Mouse (Mus musculus): ENCODE measurements around the gene A630023A22Rik. TPM values are rescaled to one million over a fixed set of nuclear protein-coding genes. Genes with fewer than 3 reads are reported as not detected.

The A630023A22Rik gene
- not detected in 2 replicates for polyA plus RNA-seq (2015; fragmentation: Nextera tagmentation; extraction: Ambion mirVana)

GRCm38 (mm10) chr14:34102601-34103000 is at the start of gene A630023A22Rik:
TSS of gene A630023A22Rik (minus strand) at chr14:34102754.
- WGBS, result 86% methylated on average over 5 of the region's 5 CpGs
- H3K27ac ChIP-seq, result no peak within 1 kb of the TSS

GRCm38 (mm10) chr14:34152342-34152741 is 49.8 kb upstream of the A630023A22Rik start, which contains the start of gene Npy4r:
TSS of gene Npy4r (minus strand) at chr14:34152489.
- Histone ChIP-seq H3K27me3 (peaks cover 26% of the 10 kb centered on the region), H3K4me3 (no peak within 1 kb of the TSS), H3K4me1 (0 out of 2 replicates have a peak, but pooled peaks cover 4% of the 10 kb centered on the region), H3K9me3 (replicated peaks) (no peaks in the 10 kb centered on the region), H3K36me3 (ENCODE audit: poor library complexity, severe bottlenecking) (no peaks in the 10 kb centered on the region), H3K4me2 (no peak within 1 kb of the TSS), H3K27ac (no peak within 1 kb of the TSS), H3K9ac (no peak within 1 kb of the TSS)
- ATAC-seq, result peak; percentile 59; the same call in 1 of the 2 replicates
- 25% methylated on average over 16 of the region's 16 CpGs for WGBS

More at GRCm38 (mm10) chr14:34102601-34103000, at the start of gene A630023A22Rik:
- no peak for ATAC-seq
- H3K4me3 ChIP-seq, result no peak within 1 kb of the TSS
- no peaks in the 10 kb centered on the region for H3K27me3 ChIP-seq
- H3K9ac ChIP-seq, result no peak within 1 kb of the TSS
- no peaks in the 10 kb centered on the region for H3K4me1 ChIP-seq
- H3K9me3 ChIP-seq (replicated peaks), result no peaks in the 10 kb centered on the region
- H3K4me2 ChIP-seq, result no peak within 1 kb of the TSS
- no peaks in the 10 kb centered on the region for H3K36me3 ChIP-seq (ENCODE audit: poor library complexity, severe bottlenecking)

GRCm38 (mm10) chr14:34142915-34143314 is 40.4 kb upstream of the A630023A22Rik start:
- H3K4me2 ChIP-seq, result no peak overlapping the region
- H3K4me3 ChIP-seq, result no peak overlapping the region
- H3K9ac ChIP-seq, result no peak overlapping the region
- H3K9me3 ChIP-seq (replicated peaks), result no peaks in the 10 kb centered on the region
- H3K4me1 ChIP-seq, result peaks cover 5% of the 10 kb centered on the region; the same call in 1 of the 2 replicates
- no peak overlapping the region for H3K27ac ChIP-seq
- no peaks in the 10 kb centered on the region for H3K36me3 ChIP-seq (ENCODE audit: poor library complexity, severe bottlenecking)
- peaks cover 56% of the 10 kb centered on the region for H3K27me3 ChIP-seq
- ATAC-seq, result no peak
- WGBS, result 91% methylated on average over 10 of the region's 10 CpGs

- 69% methylated on average over 1 of the region's 1 CpGs for WGBS
- no peak overlapping the region for H3K27ac ChIP-seq
- H3K4me2 ChIP-seq, result no peak overlapping the region
- H3K9ac ChIP-seq, result no peak overlapping the region
- H3K27me3 ChIP-seq, result peaks cover 62% of the 10 kb centered on the region
- peaks cover 5% of the 10 kb centered on the region; the same call in 1 of the 2 replicates for H3K4me1 ChIP-seq
- no peaks in the 10 kb centered on the region for H3K36me3 ChIP-seq (ENCODE audit: poor library complexity, severe bottlenecking)
- H3K4me3 ChIP-seq, result no peak overlapping the region
- no peak for ATAC-seq
- no peaks in the 10 kb centered on the region for H3K9me3 ChIP-seq (replicated peaks)
Observed at GRCm38 (mm10) chr14:34142316-34142715, 39.8 kb upstream of the A630023A22Rik start.

GRCm38 (mm10) chr14:34139671-34140664 is 37.4 kb upstream of the A630023A22Rik start:
- peak; percentile 86 for ATAC-seq
- peaks cover 69% of the 10 kb centered on the region for H3K27me3 ChIP-seq

GRCm38 (mm10) chr14:34135391-34135790 is 32.8 kb upstream of the A630023A22Rik start:
- no peaks in the 10 kb centered on the region for H3K9me3 ChIP-seq (replicated peaks)
- H3K4me1 ChIP-seq, result peaks cover 5% of the 10 kb centered on the region; the same call in 1 of the 2 replicates
- H3K36me3 ChIP-seq (ENCODE audit: poor library complexity, severe bottlenecking), result no peaks in the 10 kb centered on the region
- no peak for ATAC-seq
- H3K9ac ChIP-seq, result no peak overlapping the region
- H3K4me2 ChIP-seq, result no peak overlapping the region
- H3K27me3 ChIP-seq, result peaks cover 61% of the 10 kb centered on the region
- H3K27ac ChIP-seq, result no peak overlapping the region
- H3K4me3 ChIP-seq, result no peak overlapping the region

More at GRCm38 (mm10) chr14:34139671-34140664, 37.4 kb upstream of the A630023A22Rik start:
- Histone ChIP-seq H3K9me3 (replicated peaks) (no peaks in the 10 kb centered on the region), H3K36me3 (ENCODE audit: poor library complexity, severe bottlenecking) (no peaks in the 10 kb centered on the region), H3K27ac (no peak overlapping the region), H3K4me2 (no peak overlapping the region), H3K9ac (no peak overlapping the region), H3K4me1 (peaks cover 5% of the 10 kb centered on the region; the same call in 1 of the 2 replicates), H3K4me3 (no peak overlapping the region)
- WGBS, result 42% methylated on average over 15 of the region's 15 CpGs

GRCm38 (mm10) chr14:34131216-34131615 is 28.7 kb upstream of the A630023A22Rik start:
- no peak overlapping the region for H3K4me2 ChIP-seq
- no peaks in the 10 kb centered on the region for H3K36me3 ChIP-seq (ENCODE audit: poor library complexity, severe bottlenecking)
- H3K27me3 ChIP-seq, result peaks cover 43% of the 10 kb centered on the region
- no peaks in the 10 kb centered on the region for H3K4me1 ChIP-seq
- H3K4me3 ChIP-seq, result no peak overlapping the region
- no peaks in the 10 kb centered on the region for H3K9me3 ChIP-seq (replicated peaks)
- 77% methylated on average over 6 of the region's 6 CpGs for WGBS
- no peak overlapping the region for H3K27ac ChIP-seq
- ATAC-seq, result no peak
- H3K9ac ChIP-seq, result no peak overlapping the region

GRCm38 (mm10) chr14:34121691-34122090 is 19.1 kb upstream of the A630023A22Rik start:
- Histone ChIP-seq H3K4me2 (no peak overlapping the region), H3K27ac (no peak overlapping the region), H3K36me3 (ENCODE audit: poor library complexity, severe bottlenecking) (no peaks in the 10 kb centered on the region), H3K9me3 (replicated peaks) (no peaks in the 10 kb centered on the region), H3K4me1 (no peaks in the 10 kb centered on the region), H3K4me3 (no peak overlapping the region), H3K9ac (no peak overlapping the region), H3K27me3 (no peaks in the 10 kb centered on the region)
- WGBS, result 95% methylated on average over 4 of the region's 4 CpGs
- no peak for ATAC-seq

GRCm38 (mm10) chr14:34120923-34121351 is 18.4 kb upstream of the A630023A22Rik start:
- Histone ChIP-seq H3K4me3 (no peak overlapping the region), H3K27ac (no peak overlapping the region), H3K9ac (no peak overlapping the region), H3K27me3 (no peaks in the 10 kb centered on the region), H3K36me3 (ENCODE audit: poor library complexity, severe bottlenecking) (no peaks in the 10 kb centered on the region), H3K4me2 (no peak overlapping the region), H3K9me3 (replicated peaks) (no peaks in the 10 kb centered on the region), H3K4me1 (no peaks in the 10 kb centered on the region)
- WGBS, result 93% methylated on average over 3 of the region's 3 CpGs
- no peak for ATAC-seq

GRCm38 (mm10) chr14:34120016-34120910 is 17.7 kb upstream of the A630023A22Rik start:
- Histone ChIP-seq H3K9me3 (replicated peaks) (no peaks in the 10 kb centered on the region), H3K27me3 (no peaks in the 10 kb centered on the region), H3K36me3 (ENCODE audit: poor library complexity, severe bottlenecking) (no peaks in the 10 kb centered on the region), H3K4me1 (no peaks in the 10 kb centered on the region), H3K9ac (no peak overlapping the region), H3K4me3 (no peak overlapping the region), H3K4me2 (no peak overlapping the region), H3K27ac (no peak overlapping the region)
- no peak for ATAC-seq
- WGBS, result 81% methylated on average over 12 of the region's 12 CpGs

- Histone ChIP-seq H3K27me3 (no peaks in the 10 kb centered on the region), H3K36me3 (ENCODE audit: poor library complexity, severe bottlenecking) (no peaks in the 10 kb centered on the region), H3K27ac (no peak overlapping the region), H3K4me1 (no peaks in the 10 kb centered on the region), H3K4me2 (no peak overlapping the region), H3K4me3 (no peak overlapping the region), H3K9ac (no peak overlapping the region), H3K9me3 (replicated peaks) (no peaks in the 10 kb centered on the region)
- no peak for ATAC-seq
- WGBS, result 79% methylated on average over 7 of the region's 7 CpGs
Observed at GRCm38 (mm10) chr14:34119046-34119723, 16.6 kb upstream of the A630023A22Rik start.

All from forebrain, embryonic 13.5 days (tissue).